Mouse (Mus musculus) frontal cortex, postnatal 10 days (tissue): ENCODE results near the gene Mphosph9.

Source experiments
- DNase-seq, 2 experiments: peaks; one replicate each; pipeline ENCODE4 v3.0.0; 2022; ENCODE audit warnings: low spot score in 2 of 2, mixed read lengths in 1 of 2

The Mphosph9 gene

GRCm38 (mm10) chr5:124214516-124215145 is 113.1 kb downstream of the Mphosph9 start:
- peak in 1 of 2 experiments; percentile 6 for DNase-seq

- DNase-seq: no peak
Measured at GRCm38 (mm10) chr5:124213588-124214469, 113.9 kb downstream of the Mphosph9 start.

- no peak for DNase-seq
Measured at GRCm38 (mm10) chr5:124211669-124212068, 116.1 kb downstream of the Mphosph9 start.

GRCm38 (mm10) chr5:124211234-124211633 is 116.5 kb downstream of the Mphosph9 start:
- no peak for DNase-seq

- DNase-seq: no peak
Measured at GRCm38 (mm10) chr5:124210281-124211016, 117.3 kb downstream of the Mphosph9 start.

GRCm38 (mm10) chr5:124209850-124210249 is 117.9 kb downstream of the Mphosph9 start:
- no peak for DNase-seq

GRCm38 (mm10) chr5:124208030-124208429 is 119.7 kb downstream of the Mphosph9 start:
- DNase-seq: no peak

- no peak for DNase-seq
Measured at GRCm38 (mm10) chr5:124206481-124207038, 121.2 kb downstream of the Mphosph9 start.

- DNase-seq: no peak
Measured at GRCm38 (mm10) chr5:124205809-124206380, 121.9 kb downstream of the Mphosph9 start.

- no peak for DNase-seq
Measured at GRCm38 (mm10) chr5:124205211-124205610, 122.6 kb downstream of the Mphosph9 start.

- no peak for DNase-seq
Measured at GRCm38 (mm10) chr5:124204127-124204794, 123.5 kb downstream of the Mphosph9 start.

GRCm38 (mm10) chr5:124203251-124203650 is 124.5 kb downstream of the Mphosph9 start:
- no peak for DNase-seq

GRCm38 (mm10) chr5:124202071-124202470 is 125.7 kb downstream of the Mphosph9 start:
- DNase-seq: no peak

- DNase-seq: no peak
Measured at GRCm38 (mm10) chr5:124201564-124201963, 126.2 kb downstream of the Mphosph9 start.
